Mouse (Mus musculus) heart, embryonic 16.5 days (tissue): ENCODE data around the gene Tmc5. TPM values are rescaled to one million over a fixed set of nuclear protein-coding genes. Genes with fewer than 3 reads are reported as not detected.
A peak's percentile ranks its signal among the peaks of the same experiment; 100 is the strongest.

Experiments
- ATAC-seq: fragments of 200-750 bp; cut with Nextera tagmentation; replicated peaks from 2 replicates; pipeline ENCODE4 v1.8.0; 2017; ENCODE audit warnings: moderate number of reproducible peaks; ENCODE audit not compliant: insufficient read depth, low FRiP score; ENCODE audit errors: extremely low read depth
- H3K27ac ChIP-seq: fragments of 300-500 bp; sonication (generic); 2 replicates; pipeline ENCODE4 v1.5.1; 2014; ENCODE audit warnings: mild to moderate bottlenecking, low read length, control low read depth, moderate library complexity
- H3K27me3 ChIP-seq: fragments of 300-500 bp; sonication (generic); 2 replicates; pipeline ENCODE4 v1.6.1; 2014; ENCODE audit warnings: low read length, mixed read lengths; ENCODE audit not compliant: control insufficient read depth, insufficient read depth
- H3K36me3 ChIP-seq: fragments of 300-500 bp; sonication (generic); 2 replicates; pipeline ENCODE4 v1.6.1; 2014; ENCODE audit not compliant: control insufficient read depth, insufficient read depth
- H3K4me1 ChIP-seq: fragments of 300-500 bp; sonication (generic); 2 replicates; pipeline ENCODE4 v1.6.1; 2014; ENCODE audit warnings: low read length, mixed read lengths; ENCODE audit not compliant: control insufficient read depth, insufficient read depth
- H3K4me2 ChIP-seq: fragments of 300-500 bp; sonication (generic); 2 replicates; pipeline ENCODE4 v1.6.1; 2014; ENCODE audit warnings: low read depth, mild to moderate bottlenecking, control low read depth, low read length
- H3K4me3 ChIP-seq: fragments of 300-500 bp; sonication (generic); 2 replicates; pipeline ENCODE4 v1.5.1; 2014; ENCODE audit warnings: mild to moderate bottlenecking, control low read depth, low read length
- H3K9ac ChIP-seq: fragments of 300-500 bp; sonication (generic); 2 replicates; pipeline ENCODE4 v1.6.1; 2014; ENCODE audit warnings: low read length, control low read depth
- H3K9me3 ChIP-seq: fragments of 300-500 bp; sonication (generic); replicated peaks from 2 replicates; pipeline ENCODE4 v1.6.1; 2016; ENCODE audit warnings: low read length; ENCODE audit not compliant: control insufficient read depth
- WGBS: fragments of 180-500 bp; shearing (Covaris S2); extraction: QIAGEN DNeasy Blood & Tissue Kit; methylation state at CpG from one replicate; pipeline ENCODE4 v1.1.7; 2014; 5-methylcytosine and 5-hydroxymethylcytosine counted together
- polyA plus RNA-seq: library from polyadenylated mRNA; unstranded; fragments of >200 nt; fragmentation: Nextera tagmentation; extraction: Ambion mirVana; gene quantifications from 2 replicates; pipeline ENCODE4 v1.2.1, GENCODE M21; 2015

Gene Tmc5
- polyA plus RNA-seq, 1 experiment from 2014 or later: 0.97 TPM

- WGBS: 17% methylated on average over 7 of the region's 7 CpGs
- Histone ChIP-seq H3K9ac (peak overlapping the region; percentile 80), H3K4me3 (peak overlapping the region; percentile 73), H3K4me2 (peak overlapping the region; percentile 98), H3K27ac (no peak overlapping the region), H3K4me1 (0 out of 2 replicates have a peak, but pooled peaks cover 3% of the 10 kb centered on the region), H3K36me3 (no peaks in the 10 kb centered on the region), H3K27me3 (0 out of 2 replicates have a peak, but pooled peaks cover 3% of the 10 kb centered on the region), H3K9me3 (peaks cover 10% of the 10 kb centered on the region)
- no peak for ATAC-seq
These were observed 13.3 kb upstream of the Tmc5 start for GRCm38 (mm10) chr7:118583821-118584220.

GRCm38 (mm10) chr7:118584257-118584907 is 12.7 kb upstream of the Tmc5 start, which contains the start of gene Tmc7:
TSS of gene Tmc7 (minus strand) at chr7:118584736.
- H3K27ac ChIP-seq: no peak within 1 kb of the TSS
- peak within 1 kb of the TSS; percentile 80 for H3K9ac ChIP-seq
- no peaks in the 10 kb centered on the region for H3K36me3 ChIP-seq
- 0 out of 2 replicates have a peak, but pooled peaks cover 3% of the 10 kb centered on the region for H3K27me3 ChIP-seq
- ATAC-seq: peak; percentile 61; the same call in 1 of the 2 replicates
- peaks cover 10% of the 10 kb centered on the region for H3K9me3 ChIP-seq
- H3K4me3 ChIP-seq: peak within 1 kb of the TSS; percentile 73
- H3K4me2 ChIP-seq: peak within 1 kb of the TSS; percentile 98
- under 1% methylated on average over 44 of the region's 51 CpGs for WGBS
- 0 out of 2 replicates have a peak, but pooled peaks cover 3% of the 10 kb centered on the region for H3K4me1 ChIP-seq

- peak overlapping the region; percentile 80; the same call in 1 of the 2 replicates for H3K9ac ChIP-seq
- WGBS: 67% methylated on average over 5 of the region's 5 CpGs
These were observed 12.2 kb upstream of the Tmc5 start for GRCm38 (mm10) chr7:118584926-118585325.

GRCm38 (mm10) chr7:118585856-118586255 is 11.2 kb upstream of the Tmc5 start:
- no peak; the same call in 1 of the 2 replicates for ATAC-seq
- WGBS: 44% methylated on average over 6 of the region's 6 CpGs

More at GRCm38 (mm10) chr7:118584926-118585325, 12.2 kb upstream of the Tmc5 start:
- no peak overlapping the region for H3K27ac ChIP-seq
- 0 out of 2 replicates have a peak, but pooled peaks have one; percentile 20 for ATAC-seq
- peaks cover 10% of the 10 kb centered on the region for H3K9me3 ChIP-seq
- H3K4me3 ChIP-seq: peak overlapping the region; percentile 73
- H3K36me3 ChIP-seq: no peaks in the 10 kb centered on the region
- H3K4me2 ChIP-seq: peak overlapping the region; percentile 98
- 0 out of 2 replicates have a peak, but pooled peaks cover 3% of the 10 kb centered on the region for H3K27me3 ChIP-seq
- H3K4me1 ChIP-seq: 0 out of 2 replicates have a peak, but pooled peaks cover 3% of the 10 kb centered on the region

GRCm38 (mm10) chr7:118590726-118591305 is 6.3 kb upstream of the Tmc5 start:
- no peak overlapping the region for H3K9ac ChIP-seq
- no peak overlapping the region for H3K4me2 ChIP-seq
- H3K4me3 ChIP-seq: no peak overlapping the region
- peaks cover 20% of the 10 kb centered on the region for H3K27me3 ChIP-seq
- H3K9me3 ChIP-seq: peaks cover 5% of the 10 kb centered on the region
- peaks cover 14% of the 10 kb centered on the region for H3K4me1 ChIP-seq
- ATAC-seq: no peak
- H3K36me3 ChIP-seq: no peaks in the 10 kb centered on the region
- WGBS: 84% methylated on average over 5 of the region's 5 CpGs
- H3K27ac ChIP-seq: no peak overlapping the region

More at GRCm38 (mm10) chr7:118585856-118586255, 11.2 kb upstream of the Tmc5 start:
- no peaks in the 10 kb centered on the region for H3K36me3 ChIP-seq
- peaks cover 5% of the 10 kb centered on the region for H3K9me3 ChIP-seq
- no peak overlapping the region for H3K4me3 ChIP-seq
- no peak overlapping the region for H3K4me2 ChIP-seq
- H3K4me1 ChIP-seq: 0 out of 2 replicates have a peak, but pooled peaks cover 3% of the 10 kb centered on the region
- H3K27ac ChIP-seq: no peak overlapping the region
- 0 out of 2 replicates have a peak, but pooled peaks cover 3% of the 10 kb centered on the region for H3K27me3 ChIP-seq
- no peak overlapping the region for H3K9ac ChIP-seq

- Histone ChIP-seq H3K9ac (no peak overlapping the region), H3K36me3 (no peaks in the 10 kb centered on the region), H3K27me3 (peaks cover 32% of the 10 kb centered on the region), H3K27ac (no peak overlapping the region), H3K9me3 (peaks cover 5% of the 10 kb centered on the region), H3K4me1 (peaks cover 17% of the 10 kb centered on the region), H3K4me3 (no peak overlapping the region), H3K4me2 (no peak overlapping the region)
- WGBS: 40% methylated on average over 6 of the region's 6 CpGs
- ATAC-seq: no peak
These were observed 5.0 kb upstream of the Tmc5 start for GRCm38 (mm10) chr7:118592146-118592545.

GRCm38 (mm10) chr7:118593567-118594407 is 3.3 kb upstream of the Tmc5 start:
- H3K4me1 ChIP-seq: peaks cover 21% of the 10 kb centered on the region
- no peak overlapping the region for H3K9ac ChIP-seq
- no peaks in the 10 kb centered on the region; the same call in 1 of the 2 replicates for H3K9me3 ChIP-seq
- peak; percentile 39; the same call in 1 of the 2 replicates for ATAC-seq
- H3K27ac ChIP-seq: 0 out of 2 replicates have a peak overlapping the region, but pooled peaks have one; percentile 7
- peaks cover 43% of the 10 kb centered on the region for H3K27me3 ChIP-seq
- no peak overlapping the region for H3K4me3 ChIP-seq
- no peak overlapping the region for H3K4me2 ChIP-seq
- 14% methylated on average over 9 of the region's 9 CpGs for WGBS
- H3K36me3 ChIP-seq: no peaks in the 10 kb centered on the region

- H3K4me3 ChIP-seq: peak overlapping the region; percentile 25; the same call in 1 of the 2 replicates
- H3K4me1 ChIP-seq: peaks cover 21% of the 10 kb centered on the region
- H3K36me3 ChIP-seq: no peaks in the 10 kb centered on the region
- no peak for ATAC-seq
- H3K9me3 ChIP-seq: no peaks in the 10 kb centered on the region; the same call in 1 of the 2 replicates
- H3K27ac ChIP-seq: no peak overlapping the region
- 28% methylated on average over 10 of the region's 10 CpGs for WGBS
- H3K27me3 ChIP-seq: peaks cover 49% of the 10 kb centered on the region
- peak overlapping the region; percentile 52 for H3K4me2 ChIP-seq
- H3K9ac ChIP-seq: no peak overlapping the region
These were observed 2.5 kb upstream of the Tmc5 start for GRCm38 (mm10) chr7:118594611-118595010.
